Mouse (Mus musculus) R1 (cell line): ENCODE data around the gene Cebpzos.
A peak's percentile ranks its signal among the peaks of the same experiment; 100 is the strongest.

ENCODE experiments used
- DNase-seq: peaks from one replicate; pipeline ENCODE4 v3.0.0-alpha.2; 2018; ENCODE audit warnings: low read depth, low spot score

Cebpzos gene

DNA sequence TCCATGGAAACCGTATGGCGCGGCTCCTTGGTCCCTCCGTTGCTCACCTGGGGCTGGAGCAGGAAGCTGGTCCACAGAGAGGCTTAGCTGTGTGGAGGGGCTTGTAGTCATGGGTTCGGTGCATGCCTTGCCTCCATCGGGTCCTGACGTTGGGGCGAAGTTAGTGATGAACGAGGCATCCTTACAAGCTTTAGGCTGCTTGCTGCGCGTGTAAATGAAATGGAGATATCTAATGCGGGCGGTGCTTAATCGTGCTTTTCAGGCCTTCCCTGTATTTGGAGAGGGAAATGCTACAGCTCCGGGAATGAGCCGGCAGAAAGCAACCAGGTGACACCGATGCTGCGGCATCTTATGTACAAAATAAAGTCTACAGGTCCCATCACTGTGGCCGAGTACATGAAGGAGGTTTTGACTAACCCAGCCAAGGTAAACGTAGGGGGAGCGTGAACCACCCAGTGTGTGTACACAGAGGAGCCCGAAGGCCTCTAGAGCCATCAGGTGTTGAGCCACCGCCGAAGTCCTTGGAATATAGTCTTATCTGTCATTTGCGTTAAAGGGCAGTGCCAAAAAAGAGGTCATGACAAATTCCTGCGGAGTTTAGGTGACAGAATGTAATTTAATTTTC is 21.0 kb downstream of the Cebpzos start:
- no peak for DNase-seq

DNA sequence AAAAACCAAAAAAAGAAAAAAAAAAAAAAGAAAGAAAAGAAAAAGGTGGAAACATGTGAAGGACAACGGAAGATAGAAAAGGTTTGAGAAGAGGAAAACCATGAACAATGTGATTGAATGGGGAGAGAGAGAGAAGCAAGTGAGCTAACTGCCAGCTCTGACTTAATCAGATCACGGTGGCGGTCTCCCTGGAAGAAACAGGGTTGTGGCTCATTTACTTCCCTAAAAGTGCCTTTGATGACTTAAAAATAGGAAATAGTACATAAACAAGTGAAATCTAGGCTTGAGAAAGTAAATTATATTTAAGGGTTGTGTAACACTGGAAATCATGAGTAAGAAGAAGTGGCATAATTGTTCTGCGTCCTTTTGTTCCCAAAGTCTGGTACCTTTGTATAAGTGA is 22.6 kb downstream of the Cebpzos start:
- DNase-seq: no peak

- DNase-seq: peak; percentile 68
Observed at GRCm38 (mm10) chr17:78942579-78942978, 26.3 kb downstream of the Cebpzos start.

DNA sequence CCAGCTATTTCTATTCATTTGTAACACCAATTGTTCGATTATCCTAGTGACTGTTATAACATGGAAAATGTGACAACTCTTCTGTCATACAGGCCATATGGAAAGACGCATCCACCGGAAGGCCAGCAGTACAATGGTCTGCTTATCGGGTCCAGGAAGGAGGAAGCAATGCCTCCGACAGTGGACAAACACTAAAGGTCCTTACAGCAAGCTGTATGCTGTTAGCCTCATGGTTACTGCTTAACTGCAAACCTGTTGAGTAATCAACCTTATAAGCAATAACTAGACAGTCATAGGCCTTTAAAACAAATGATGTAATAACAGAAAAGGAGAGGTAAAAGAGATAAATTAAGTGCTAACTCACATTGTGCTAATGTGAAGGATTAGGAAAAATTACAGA is 34.9 kb downstream of the Cebpzos start:
- no peak for DNase-seq

- DNase-seq: no peak
Observed at GRCm38 (mm10) chr17:78952070-78952469, 35.8 kb downstream of the Cebpzos start.

GRCm38 (mm10) chr17:78953240-78953639 is 36.9 kb downstream of the Cebpzos start:
- DNase-seq: peak; percentile 33

DNA sequence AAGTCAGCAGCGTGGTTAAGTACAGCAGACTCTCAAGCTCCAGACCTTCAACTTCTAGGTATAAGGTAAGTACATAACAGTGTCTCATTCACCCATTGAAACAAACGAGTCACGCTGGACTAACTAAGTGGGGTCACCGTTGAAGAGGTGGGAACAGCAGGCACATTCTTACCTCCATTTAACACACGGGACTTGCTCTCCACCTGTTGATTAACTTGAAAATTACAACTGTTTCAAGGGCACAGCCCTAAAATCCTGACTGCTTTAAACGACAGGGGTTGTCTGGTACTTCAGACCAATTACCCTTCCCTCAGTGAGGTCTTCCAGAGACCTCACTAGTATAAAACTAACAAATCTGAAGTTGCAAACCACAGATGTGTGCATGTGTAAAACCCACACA is 43.2 kb downstream of the Cebpzos start:
- DNase-seq: no peak

- no peak for DNase-seq
Observed at GRCm38 (mm10) chr17:78964387-78964786, 48.1 kb downstream of the Cebpzos start.

GRCm38 (mm10) chr17:78966092-78966883 is 50.0 kb downstream of the Cebpzos start:
- DNase-seq: no peak

DNA sequence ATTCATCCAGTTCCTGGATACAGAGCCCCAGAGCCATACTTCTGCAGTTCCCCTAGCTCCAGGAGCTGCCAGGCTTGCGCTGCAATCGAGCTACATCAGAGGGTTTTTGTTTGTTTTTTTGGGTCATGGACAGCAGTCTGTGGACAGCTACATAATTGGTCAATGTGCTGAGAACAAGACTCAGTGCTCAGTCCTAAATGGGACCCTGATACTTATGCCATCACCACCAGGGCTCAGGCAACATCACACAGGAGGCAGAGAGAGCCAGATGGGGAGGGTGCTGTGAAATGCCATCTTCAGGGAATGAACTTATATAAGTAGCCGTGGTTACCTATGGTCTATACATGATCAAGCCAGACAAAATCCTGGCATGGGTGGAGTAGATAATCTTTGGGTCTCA is 52.2 kb downstream of the Cebpzos start:
- DNase-seq: no peak
